Mouse (Mus musculus) testis, adult 2 months (tissue): ENCODE results near the gene Brap.

Experiments used
- CTCF ChIP-seq: fragments of 200-500 bp; IDR thresholded peaks from 2 replicates; pipeline ENCODE4 v1.5.1; 2012; ENCODE audit warnings: low read depth, mild to moderate bottlenecking, inconsistent platforms, low read length, moderate library complexity; ENCODE audit not compliant: control insufficient read depth, insufficient read depth, insufficient replicate concordance
- POLR2A ChIP-seq: fragments of 200-500 bp; IDR thresholded peaks from 2 replicates; pipeline ENCODE4 v1.6.1; 2012; ENCODE audit warnings: low read depth, mild to moderate bottlenecking, inconsistent platforms, low read length, moderate library complexity; ENCODE audit not compliant: control insufficient read depth

- TF ChIP-seq CTCF = no peak
- no peak for TF ChIP-seq POLR2A
Observed at GRCm38 (mm10) chr5:121703341-121703740, 43.0 kb downstream of the Brap start.
